Mouse (Mus musculus) heart, adult 2 months (tissue): Measurements from ENCODE around the gene E2f1.

Source experiments
- CTCF ChIP-seq: fragments of 200-600 bp; IDR thresholded peaks from 2 replicates; pipeline ENCODE4 v1.8.1; 2022; ENCODE audit warnings: antibody characterized with exemption, mild to moderate bottlenecking, moderate library complexity
- EP300 ChIP-seq: fragments of 200-500 bp; IDR thresholded peaks from 2 replicates; pipeline ENCODE4 v1.6.1; 2011; ENCODE audit warnings: low read depth, low read length, control low read depth; ENCODE audit not compliant: insufficient read depth
- POLR2A ChIP-seq: fragments of 200-500 bp; IDR thresholded peaks from 2 replicates; pipeline ENCODE4 v1.6.1; 2011; ENCODE audit warnings: mild to moderate bottlenecking, low read depth, low read length, control low read depth; ENCODE audit not compliant: insufficient read depth

DNA sequence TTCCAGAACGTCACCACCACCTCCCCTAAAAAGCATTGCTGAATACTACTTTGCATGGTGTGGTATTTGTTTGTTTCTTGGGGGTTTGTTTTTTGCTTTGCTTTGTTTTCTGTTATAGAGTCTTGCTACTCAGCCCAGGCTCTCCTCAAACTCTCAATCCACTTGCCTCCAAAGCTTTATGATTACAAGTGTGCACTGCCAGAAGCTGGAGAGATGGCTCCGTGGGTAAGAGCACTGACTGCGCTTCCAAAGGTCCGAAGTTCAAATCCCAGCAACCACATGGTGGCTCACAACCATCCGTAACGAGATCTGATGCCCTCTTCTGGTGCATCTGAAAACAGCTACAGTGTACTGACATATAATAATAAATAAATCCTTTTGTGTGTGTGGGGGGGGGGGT, 30.9 kb upstream of the E2f1 start:
- TF ChIP-seq POLR2A (no peak), CTCF (no peak), EP300 (no peak)
